Mouse (Mus musculus) embryo, embryonic 11.5 days (tissue): Measurements from ENCODE around the gene Vmn1r66.
"Not testable (repeated sequence)": the region's sequence is repeated elsewhere in the genome, so short reads cannot be mapped to it uniquely, and the experiment has no call there.

Experiments
- DNase-seq: peaks from one replicate; pipeline ENCODE4 v3.0.0-alpha.2; 2012; ENCODE audit warnings: low read depth, low spot score

The Vmn1r66 gene

DNA sequence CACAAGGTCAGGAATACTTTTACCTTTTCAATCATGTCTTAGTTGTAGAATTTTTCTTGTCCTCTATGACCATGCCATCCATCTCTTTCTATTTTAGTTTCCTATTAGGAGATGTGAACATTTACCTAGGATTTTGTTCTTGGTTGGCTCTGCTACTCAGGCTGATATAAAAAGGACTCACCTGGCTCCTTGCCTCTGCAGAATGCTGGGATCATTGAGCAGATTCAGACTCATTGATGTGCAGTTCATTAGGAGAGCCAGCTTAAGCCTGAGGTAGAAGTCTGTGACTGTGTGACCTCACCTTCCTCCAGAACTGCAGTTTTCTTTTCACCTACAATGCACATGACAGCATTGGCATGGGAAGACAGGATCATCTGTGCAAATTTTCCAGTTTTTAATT is at the start of gene Vmn1r66:
Gene Vmn1r66 (minus strand): TSS at position 101 of the 400 bp plus-strand sequence.
- no peak for DNase-seq

DNA sequence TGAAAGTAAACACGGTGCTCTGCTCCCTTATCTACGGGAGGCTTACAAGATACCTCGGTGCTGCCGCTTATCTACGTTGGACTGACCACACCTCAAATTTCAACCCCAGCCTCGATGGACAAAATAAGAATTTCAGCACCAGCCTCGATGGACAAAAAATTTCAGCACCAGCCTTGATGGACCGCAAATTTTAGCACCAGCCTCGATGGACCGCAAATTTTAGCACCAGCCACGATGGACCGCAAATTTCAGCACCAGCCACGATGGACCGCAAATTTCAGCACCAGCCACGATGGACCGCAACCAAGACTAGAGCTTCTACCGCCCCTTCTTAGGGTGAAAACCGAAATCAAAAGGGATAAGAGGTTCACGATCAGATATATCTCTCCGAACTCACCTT is 47.7 kb upstream of the Vmn1r66 start:
- not testable (repeated sequence) for DNase-seq

DNA sequence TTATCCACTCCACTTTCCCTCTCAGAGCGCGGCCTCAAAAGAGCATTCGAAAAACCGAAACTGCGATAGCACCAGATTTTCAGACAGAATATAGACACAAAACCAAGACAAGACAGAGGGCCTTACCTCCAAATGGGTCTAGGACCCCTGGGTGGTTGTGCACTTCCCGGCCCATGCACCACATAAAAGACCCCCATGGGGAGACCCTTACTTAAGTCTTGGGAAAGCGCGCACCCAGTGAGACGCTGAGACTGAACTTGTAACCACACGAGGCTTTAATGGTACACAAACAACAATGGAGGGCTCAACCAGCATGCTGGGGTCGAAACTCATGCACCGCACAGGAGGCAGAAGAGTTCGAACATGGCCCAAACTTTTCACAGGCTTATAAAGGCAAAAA is 25.7 kb downstream of the Vmn1r66 start:
- DNase-seq, result no peak

DNA sequence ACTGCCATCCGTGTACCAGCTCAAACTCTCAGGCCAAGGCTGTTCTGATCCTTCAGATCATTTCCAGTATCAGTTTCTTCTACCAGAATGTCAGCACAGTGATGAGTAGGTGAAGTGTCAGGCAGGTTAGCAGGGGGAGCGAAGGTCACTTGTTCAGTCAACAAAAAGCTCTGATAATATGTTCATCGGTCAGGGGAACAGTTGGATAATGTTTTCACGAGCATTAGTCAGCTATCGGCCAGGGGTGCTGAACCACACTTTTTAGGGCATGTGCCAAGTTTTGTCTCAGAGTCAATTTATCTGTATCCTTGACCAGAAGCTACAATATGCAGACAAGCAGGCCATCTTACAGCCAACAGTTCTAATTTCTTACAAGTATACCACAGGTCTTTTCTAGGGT is 28.7 kb downstream of the Vmn1r66 start:
- no peak for DNase-seq
